Mouse (Mus musculus): Measurements from ENCODE around the gene Phc3. TPM values are rescaled to one million over a fixed set of nuclear protein-coding genes. Genes with fewer than 3 reads are reported as not detected.

Gene Phc3
- polyA plus RNA-seq, 1 experiment: 23.9 TPM

GRCm38 (mm10) chr3:31001048-31001676, 31.9 kb upstream of the Phc3 start:
- WGBS: 66% methylated on average over 3 of the region's 3 CpGs
- H3K27ac ChIP-seq (ENCODE audit: insufficient read depth, low read depth, low read length): no peak overlapping the region
- TF ChIP-seq CTCF (conservative IDR thresholded peaks at IDR 0.05; ENCODE audit: insufficient read depth, insufficient read length, low read depth, low read length) (no peak), POLR2A (IDR thresholded peaks at IDR 0.05; ENCODE audit: low read depth, low read length) (no peak)

GRCm38 (mm10) chr3:31000018-31000407, 30.8 kb upstream of the Phc3 start:
- H3K4me3 ChIP-seq (ENCODE audit: insufficient read depth, low read depth, low read length): no peak overlapping the region
- H3K4me1 ChIP-seq (ENCODE audit: control insufficient read depth, insufficient read depth, low read length): peaks cover 19% of the 10 kb centered on the region
- H3K27ac ChIP-seq (ENCODE audit: insufficient read depth, low read depth, low read length): peak overlapping the region; percentile 56; the same call in 1 of the 2 replicates
- no peaks in the 10 kb centered on the region for H3K27me3 ChIP-seq (replicated peaks; ENCODE audit: control insufficient read depth, insufficient read depth, low read length)
- 34% methylated on average over 4 of the region's 4 CpGs for WGBS
- H3K36me3 ChIP-seq (ENCODE audit: control insufficient read depth, insufficient read depth, low read length): no peaks in the 10 kb centered on the region
- TF ChIP-seq CTCF (conservative IDR thresholded peaks at IDR 0.05; ENCODE audit: insufficient read depth, insufficient read length, low read depth, low read length): no peak
- no peak for TF ChIP-seq POLR2A (IDR thresholded peaks at IDR 0.05; ENCODE audit: low read depth, low read length)
- no peak for DNase-seq

More at GRCm38 (mm10) chr3:31001048-31001676, 31.9 kb upstream of the Phc3 start:
- DNase-seq: no peak
- Histone ChIP-seq H3K27me3 (replicated peaks; ENCODE audit: control insufficient read depth, insufficient read depth, low read length) (no peaks in the 10 kb centered on the region), H3K4me3 (ENCODE audit: insufficient read depth, low read depth, low read length) (no peak overlapping the region), H3K4me1 (ENCODE audit: control insufficient read depth, insufficient read depth, low read length) (peaks cover 19% of the 10 kb centered on the region), H3K36me3 (ENCODE audit: control insufficient read depth, insufficient read depth, low read length) (no peaks in the 10 kb centered on the region)

GRCm38 (mm10) chr3:30999401-31000017, 30.3 kb upstream of the Phc3 start:
- peak overlapping the region; percentile 56 for H3K27ac ChIP-seq (ENCODE audit: insufficient read depth, low read depth, low read length)
- 48% methylated on average over 10 of the region's 10 CpGs for WGBS

GRCm38 (mm10) chr3:30996688-30997014, 27.4 kb upstream of the Phc3 start:
- TF ChIP-seq POLR2A (IDR thresholded peaks at IDR 0.05; ENCODE audit: low read depth, low read length): no peak
- TF ChIP-seq CTCF (conservative IDR thresholded peaks at IDR 0.05; ENCODE audit: insufficient read depth, insufficient read length, low read depth, low read length): no peak
- Histone ChIP-seq H3K27ac (ENCODE audit: insufficient read depth, low read depth, low read length) (peak overlapping the region; percentile 30; the same call in 1 of the 2 replicates), H3K4me3 (ENCODE audit: insufficient read depth, low read depth, low read length) (0 out of 2 replicates have a peak overlapping the region, but pooled peaks have one; percentile 97), H3K27me3 (replicated peaks; ENCODE audit: control insufficient read depth, insufficient read depth, low read length) (no peaks in the 10 kb centered on the region), H3K4me1 (ENCODE audit: control insufficient read depth, insufficient read depth, low read length) (peaks cover 19% of the 10 kb centered on the region), H3K36me3 (ENCODE audit: control insufficient read depth, insufficient read depth, low read length) (no peaks in the 10 kb centered on the region)
- 10% methylated on average over 4 of the region's 4 CpGs for WGBS
- no peak for DNase-seq

More at GRCm38 (mm10) chr3:30999401-31000017, 30.3 kb upstream of the Phc3 start:
- DNase-seq: peak; percentile 20
- H3K4me1 ChIP-seq (ENCODE audit: control insufficient read depth, insufficient read depth, low read length): peaks cover 19% of the 10 kb centered on the region
- no peak overlapping the region for H3K4me3 ChIP-seq (ENCODE audit: insufficient read depth, low read depth, low read length)
- no peaks in the 10 kb centered on the region for H3K36me3 ChIP-seq (ENCODE audit: control insufficient read depth, insufficient read depth, low read length)
- H3K27me3 ChIP-seq (replicated peaks; ENCODE audit: control insufficient read depth, insufficient read depth, low read length): no peaks in the 10 kb centered on the region
- TF ChIP-seq CTCF (conservative IDR thresholded peaks at IDR 0.05; ENCODE audit: insufficient read depth, insufficient read length, low read depth, low read length) (no peak), POLR2A (IDR thresholded peaks at IDR 0.05; ENCODE audit: low read depth, low read length) (no peak)

GRCm38 (mm10) chr3:30995899-30996687, 26.9 kb upstream of the Phc3 start:
- TF ChIP-seq POLR2A (IDR thresholded peaks at IDR 0.05; ENCODE audit: low read depth, low read length) (no peak), CTCF (conservative IDR thresholded peaks at IDR 0.05; ENCODE audit: insufficient read depth, insufficient read length, low read depth, low read length) (no peak)
- Histone ChIP-seq H3K36me3 (ENCODE audit: control insufficient read depth, insufficient read depth, low read length) (no peaks in the 10 kb centered on the region), H3K4me3 (ENCODE audit: insufficient read depth, low read depth, low read length) (peak overlapping the region; percentile 97), H3K4me1 (ENCODE audit: control insufficient read depth, insufficient read depth, low read length) (peaks cover 15% of the 10 kb centered on the region), H3K27ac (ENCODE audit: insufficient read depth, low read depth, low read length) (peak overlapping the region; percentile 70), H3K27me3 (replicated peaks; ENCODE audit: control insufficient read depth, insufficient read depth, low read length) (no peaks in the 10 kb centered on the region)
- WGBS: under 1% methylated on average over 49 of the region's 49 CpGs
- no peak for DNase-seq

GRCm38 (mm10) chr3:30995283-30995898, 26.2 kb upstream of the Phc3 start, which contains the start of gene Prkci:
Gene Prkci, plus strand, starts transcription at chr3:30995747.
- peak; percentile 96 for DNase-seq
- WGBS: under 1% methylated on average over 48 of the region's 50 CpGs
- Histone ChIP-seq H3K27me3 (replicated peaks; ENCODE audit: control insufficient read depth, insufficient read depth, low read length) (no peaks in the 10 kb centered on the region), H3K4me1 (ENCODE audit: control insufficient read depth, insufficient read depth, low read length) (peaks cover 15% of the 10 kb centered on the region), H3K27ac (ENCODE audit: insufficient read depth, low read depth, low read length) (peak within 1 kb of the TSS; percentile 70), H3K36me3 (ENCODE audit: control insufficient read depth, insufficient read depth, low read length) (no peaks in the 10 kb centered on the region), H3K4me3 (ENCODE audit: insufficient read depth, low read depth, low read length) (peak within 1 kb of the TSS; percentile 97)
- no peak for TF ChIP-seq CTCF (conservative IDR thresholded peaks at IDR 0.05; ENCODE audit: insufficient read depth, insufficient read length, low read depth, low read length)
- TF ChIP-seq POLR2A (IDR thresholded peaks at IDR 0.05; ENCODE audit: low read depth, low read length): peak; percentile 45

Data from kidney, adult 2 months (tissue).